Mouse (Mus musculus) midbrain, postnatal 0 days (tissue): ENCODE data around the gene Adamts1. TPM values are rescaled to one million over a fixed set of nuclear protein-coding genes. Genes with fewer than 3 reads are reported as not detected.

Experiments used
- ATAC-seq: fragments of 200-750 bp; cut with Nextera tagmentation; 2 replicates; pipeline ENCODE4 v1.8.0; 2017; ENCODE audit warnings: moderate number of reproducible peaks, mild to moderate bottlenecking, moderate TSS enrichment, moderate library complexity; ENCODE audit not compliant: low FRiP score
- DNase-seq: peaks from one replicate; pipeline ENCODE4 v3.0.0-alpha.2; 2015; ENCODE audit warnings: low spot score
- H3K27ac ChIP-seq: fragments of 300-500 bp; sonication (generic); 2 replicates; pipeline ENCODE4 v1.5.1; 2014; ENCODE audit warnings: low read depth, mild to moderate bottlenecking, low read length, mixed read lengths
- H3K27me3 ChIP-seq: fragments of 300-500 bp; sonication (generic); 2 replicates; pipeline ENCODE4 v1.6.1; 2014; ENCODE audit warnings: low read length, control low read depth, mixed read lengths; ENCODE audit not compliant: insufficient read depth
- H3K36me3 ChIP-seq: fragments of 300-500 bp; sonication (generic); 2 replicates; pipeline ENCODE4 v1.6.1; 2014; ENCODE audit warnings: low read length, control low read depth, mixed read lengths; ENCODE audit not compliant: insufficient read depth
- H3K4me1 ChIP-seq: fragments of 300-500 bp; sonication (generic); 2 replicates; pipeline ENCODE4 v1.6.1; 2014; ENCODE audit warnings: mild to moderate bottlenecking, control low read depth, antibody characterized with exemption, low read length, mixed read lengths; ENCODE audit not compliant: insufficient read depth
- H3K4me2 ChIP-seq: fragments of 300-500 bp; sonication (generic); 2 replicates; pipeline ENCODE4 v1.6.1; 2014; ENCODE audit warnings: low read depth, mild to moderate bottlenecking, low read length, mixed read lengths; ENCODE audit not compliant: poor library complexity, severe bottlenecking
- H3K4me3 ChIP-seq: fragments of 300-500 bp; sonication (generic); 2 replicates; pipeline ENCODE4 v1.5.1; 2014; ENCODE audit warnings: low read depth, mild to moderate bottlenecking, low read length, moderate library complexity
- H3K9ac ChIP-seq: fragments of 300-500 bp; sonication (generic); replicated peaks from 2 replicates; pipeline ENCODE4 v1.6.1; 2014; ENCODE audit warnings: mild to moderate bottlenecking, low read length, moderate library complexity, mixed read lengths; ENCODE audit not compliant: poor library complexity, severe bottlenecking
- H3K9me3 ChIP-seq: fragments of 300-500 bp; sonication (generic); 2 replicates; pipeline ENCODE4 v1.6.1; 2016; ENCODE audit warnings: low read length, control low read depth
- CTCF ChIP-seq: IDR thresholded peaks from 2 replicates; pipeline ENCODE4 v1.5.1; 2016; ENCODE audit warnings: antibody characterized with exemption, mild to moderate bottlenecking
- WGBS: fragments of 180-500 bp; shearing (Covaris S2); extraction: QIAGEN DNeasy Blood & Tissue Kit; methylation state at CpG from one replicate; pipeline ENCODE4 v1.1.7; 2014; 5-methylcytosine and 5-hydroxymethylcytosine counted together
- polyA plus RNA-seq: library from polyadenylated mRNA; unstranded; fragments of >200 nt; fragmentation: Nextera tagmentation; extraction: Ambion mirVana; gene quantifications from 2 replicates; pipeline ENCODE4 v1.2.1, GENCODE M21; 2015
- total RNA-seq: library from RNA; depleted of rRNA; stranded (reverse); fragments of >200 nt; gene quantifications from 2 replicates; pipeline ENCODE4 v1.2.3, GENCODE M21; 2014

Adamts1 gene
- total and polyA plus RNA-seq, 2 experiments from 2014 or later = 2.8 to 11.9 TPM

- H3K27ac ChIP-seq = no peak overlapping the region
These were observed 4.2 kb upstream of the Adamts1 start for GRCm38 (mm10) chr16:85807072-85807471.

GRCm38 (mm10) chr16:85805581-85805980 is 2.7 kb upstream of the Adamts1 start:
- WGBS = 81% methylated on average over 2 of the region's 2 CpGs

More at GRCm38 (mm10) chr16:85807072-85807471, 4.2 kb upstream of the Adamts1 start:
- ATAC-seq (no peak), DNase-seq (peak; percentile 81)
- WGBS = 22% methylated on average over 3 of the region's 3 CpGs
- Histone ChIP-seq H3K9ac (no peak overlapping the region), H3K27me3 (no peaks in the 10 kb centered on the region), H3K9me3 (no peaks in the 10 kb centered on the region), H3K4me2 (no peak overlapping the region), H3K4me3 (no peak overlapping the region), H3K36me3 (no peaks in the 10 kb centered on the region), H3K4me1 (no peaks in the 10 kb centered on the region)
- peak; percentile 81 for TF ChIP-seq CTCF

DNA sequence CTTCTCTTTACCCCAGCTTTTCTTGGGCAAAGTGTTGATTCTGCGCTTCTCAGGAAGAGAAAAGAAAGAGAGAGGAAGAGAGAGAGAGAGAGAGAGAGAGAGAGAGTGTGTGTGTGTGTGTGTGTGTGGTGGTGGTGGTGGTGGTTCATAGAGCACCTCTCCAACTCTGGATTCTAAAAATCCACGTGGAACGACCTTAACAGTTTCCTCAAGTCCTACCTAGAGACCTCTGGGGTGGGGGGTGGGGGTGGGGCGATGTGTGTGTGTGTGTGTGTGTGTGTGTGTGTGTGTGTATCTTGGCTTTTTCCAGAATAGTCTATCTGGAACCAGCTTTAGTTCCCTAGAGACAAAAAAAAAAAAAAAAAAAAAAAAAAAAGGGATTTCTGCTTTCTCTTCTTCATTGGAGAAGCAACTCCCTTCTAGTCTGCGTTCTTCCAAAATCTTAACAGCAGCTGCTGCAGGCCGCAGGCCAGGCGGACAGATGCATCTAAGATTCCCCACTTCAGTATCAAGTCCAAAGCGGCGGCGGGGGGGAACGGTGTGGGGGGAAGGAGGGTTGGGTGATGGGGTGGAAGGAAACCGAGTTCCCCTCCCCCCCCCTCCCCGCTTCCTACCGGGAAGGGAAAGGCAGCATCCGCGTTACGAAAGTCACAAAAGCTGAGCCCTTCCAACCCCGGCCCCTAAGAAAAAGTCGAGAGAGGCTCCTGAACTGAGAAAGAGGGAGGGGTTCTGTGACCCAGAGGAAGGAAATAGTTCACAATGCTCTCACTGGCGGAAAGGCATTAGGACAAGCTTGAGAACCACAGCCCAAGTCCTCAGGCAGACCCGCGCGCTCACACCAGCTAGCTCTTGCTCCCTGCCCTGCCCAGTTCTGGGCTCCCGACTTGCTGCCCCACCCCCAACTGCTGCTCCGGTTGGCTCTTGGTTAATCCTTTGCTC is 969 bp upstream of the Adamts1 start:
- Histone ChIP-seq H3K4me1 (0 out of 2 replicates have a peak, but pooled peaks cover 5% of the 10 kb centered on the region), H3K4me2 (peak overlapping the region; percentile 100), H3K36me3 (no peaks in the 10 kb centered on the region), H3K9ac (peak overlapping the region; percentile 64; the same call in 1 of the 2 replicates), H3K9me3 (no peaks in the 10 kb centered on the region), H3K27ac (0 out of 2 replicates have a peak overlapping the region, but pooled peaks have one; percentile 1), H3K4me3 (peak overlapping the region; percentile 48), H3K27me3 (no peaks in the 10 kb centered on the region)
- no peak for TF ChIP-seq CTCF
- DNase-seq (peak; percentile 59), ATAC-seq (no peak)
- WGBS = 1% methylated on average over 25 of the region's 25 CpGs

More at GRCm38 (mm10) chr16:85805581-85805980, 2.7 kb upstream of the Adamts1 start:
- H3K4me1 ChIP-seq = 0 out of 2 replicates have a peak, but pooled peaks cover 3% of the 10 kb centered on the region
- H3K36me3 ChIP-seq = no peaks in the 10 kb centered on the region
- no peak overlapping the region for H3K4me2 ChIP-seq
- DNase-seq (no peak), ATAC-seq (no peak)
- no peaks in the 10 kb centered on the region for H3K27me3 ChIP-seq
- H3K9ac ChIP-seq = no peak overlapping the region
- H3K27ac ChIP-seq = no peak overlapping the region
- TF ChIP-seq CTCF = no peak
- no peaks in the 10 kb centered on the region for H3K9me3 ChIP-seq
- H3K4me3 ChIP-seq = no peak overlapping the region

GRCm38 (mm10) chr16:85801971-85802811 is 722 bp downstream of the Adamts1 start:
- H3K4me1 ChIP-seq = 0 out of 2 replicates have a peak, but pooled peaks cover 5% of the 10 kb centered on the region
- TF ChIP-seq CTCF = peak; percentile 21; the same call in 1 of the 2 replicates
- H3K27me3 ChIP-seq = no peaks in the 10 kb centered on the region
- peak; percentile 35; the same call in 1 of the 2 replicates for ATAC-seq
- DNase-seq = peak; percentile 21
- under 1% methylated on average over 66 of the region's 67 CpGs for WGBS
- peak overlapping the region; percentile 100 for H3K4me2 ChIP-seq
- no peaks in the 10 kb centered on the region for H3K36me3 ChIP-seq
- peak overlapping the region; percentile 64 for H3K9ac ChIP-seq
- H3K4me3 ChIP-seq = peak overlapping the region; percentile 48
- peak overlapping the region; percentile 4; the same call in 1 of the 2 replicates for H3K27ac ChIP-seq
- H3K9me3 ChIP-seq = no peaks in the 10 kb centered on the region

DNA sequence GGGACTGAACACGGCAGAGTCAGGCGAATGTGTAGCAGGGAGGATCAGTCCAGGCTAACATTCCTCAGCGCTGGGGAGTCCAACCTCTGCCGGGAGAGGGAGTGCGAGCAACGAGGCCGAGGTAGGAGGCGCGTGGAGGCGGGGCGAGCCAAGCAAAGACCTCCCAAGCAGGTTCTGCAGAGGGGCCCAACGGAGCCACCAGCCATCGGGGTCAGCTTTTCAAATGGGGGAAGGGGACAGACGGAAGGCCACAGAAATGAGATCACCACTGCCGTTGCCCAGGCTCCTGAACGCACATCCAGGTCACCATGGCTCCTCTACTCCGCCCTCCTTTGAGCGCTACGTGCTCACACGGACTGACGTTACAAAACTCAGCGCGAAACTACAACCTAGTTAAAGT is 1.7 kb downstream of the Adamts1 start:
- ATAC-seq (peak; percentile 79), DNase-seq (peak; percentile 84)
- H3K27me3 ChIP-seq = no peaks in the 10 kb centered on the region
- peak overlapping the region; percentile 55; the same call in 1 of the 2 replicates for H3K27ac ChIP-seq
- under 1% methylated on average over 23 of the region's 23 CpGs for WGBS
- peak overlapping the region; percentile 48 for H3K4me3 ChIP-seq
- peak overlapping the region; percentile 48 for H3K9ac ChIP-seq
- peak overlapping the region; percentile 100 for H3K4me2 ChIP-seq
- 0 out of 2 replicates have a peak, but pooled peaks cover 5% of the 10 kb centered on the region for H3K4me1 ChIP-seq
- no peaks in the 10 kb centered on the region for H3K36me3 ChIP-seq
- peak; percentile 71 for TF ChIP-seq CTCF
- H3K9me3 ChIP-seq = no peaks in the 10 kb centered on the region
